Comparison of ENCODE assay signal across 30 mouse cellular contexts in the genomic region with DNA sequence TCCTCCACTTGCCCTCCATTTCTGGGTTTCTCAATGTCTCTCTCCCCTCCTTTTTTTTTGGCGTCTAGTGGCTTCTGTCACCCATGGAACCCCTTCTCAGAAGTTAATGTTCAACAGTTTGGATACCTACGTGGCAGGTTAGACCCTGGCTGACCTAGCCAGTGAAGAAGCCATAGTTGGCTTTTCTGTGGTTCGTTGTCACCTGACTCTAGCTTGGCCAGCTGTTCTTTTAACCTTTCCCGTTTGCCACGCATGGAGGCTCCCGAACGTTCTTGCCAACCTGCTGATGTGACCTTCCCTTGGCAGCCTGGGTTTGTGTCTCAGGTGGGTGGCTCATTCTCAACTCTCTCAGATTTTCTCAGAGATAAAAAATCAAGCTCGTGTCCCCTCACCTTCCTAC.
A peak's percentile ranks its signal among the peaks of the same experiment; 100 is the strongest.
DNase-seq lines count a peak whose midpoint lies in the region; ATAC-seq and TF ChIP-seq lines count a peak whose summit lies in the region.
"Had no signal": no experiment of that assay in that cellular context is flagged by ENCODE, and none has a peak within 500 bp of the region (broad histone marks: within the 10 kb centered on the region; RNA-seq: fewer than 3 reads in every experiment).

No protein-coding gene starts in this region.

- peaks cover 12% of the 10 kb centered on the region; the same call in 1 of the 2 replicates for H3K36me3 ChIP-seq in liver, embryonic 13.5 days
- no peaks in the 10 kb centered on the region for H3K36me3 ChIP-seq in liver, embryonic 11.5 days (ENCODE audit: control insufficient read depth, insufficient read depth, low read length)
- H3K36me3 ChIP-seq in kidney, embryonic 15.5 days: no peaks in the 10 kb centered on the region
- H3K36me3 ChIP-seq in hindbrain, embryonic 13.5 days: no peaks in the 10 kb centered on the region
- H3K36me3 ChIP-seq: embryonic facial prominence, embryonic 12.5 days; limb, embryonic 10.5 days; limb, embryonic 15.5 days; lung, embryonic 15.5 days; midbrain, embryonic 12.5 days; neural tube, embryonic 12.5 days had no signal

- peak overlapping the region; percentile 53 for H3K27ac ChIP-seq in liver, embryonic 13.5 days
- no peak overlapping the region for H3K27ac ChIP-seq in liver, embryonic 11.5 days (ENCODE audit: low read depth, low read length)
- H3K27ac ChIP-seq in kidney, embryonic 15.5 days: peak overlapping the region; percentile 59
- no peak overlapping the region for H3K27ac ChIP-seq in cerebellum, adult 2 months (ENCODE audit: insufficient read depth, low read length)
- H3K27ac ChIP-seq in hindbrain, embryonic 13.5 days: no peak overlapping the region
- H3K27ac ChIP-seq: embryonic facial prominence, embryonic 12.5 days; hindbrain, embryonic 14.5 days; limb, embryonic 10.5 days; limb, embryonic 15.5 days; lung, embryonic 15.5 days; midbrain, embryonic 12.5 days; neural tube, embryonic 12.5 days had no signal

- no peak for TF ChIP-seq POLR2A in cerebellum, adult 2 months (IDR thresholded peaks at IDR 0.05; ENCODE audit: borderline replicate concordance, insufficient read depth, low read length)

- no peak for TF ChIP-seq CTCF in cerebellum, adult 2 months (IDR thresholded peaks at IDR 0.05; ENCODE audit: borderline replicate concordance, insufficient read depth, low read depth, low read length)

- no peak overlapping the region for H3K9ac ChIP-seq in liver, embryonic 13.5 days
- H3K9ac ChIP-seq in liver, embryonic 11.5 days (ENCODE audit: low read depth, low read length): no peak overlapping the region
- no peak overlapping the region for H3K9ac ChIP-seq in kidney, embryonic 15.5 days
- H3K9ac ChIP-seq in hindbrain, embryonic 13.5 days: no peak overlapping the region
- H3K9ac ChIP-seq: embryonic facial prominence, embryonic 12.5 days; hindbrain, embryonic 14.5 days; limb, embryonic 15.5 days; lung, embryonic 15.5 days; midbrain, embryonic 12.5 days; neural tube, embryonic 12.5 days had no signal

- H3K4me3 ChIP-seq in liver, embryonic 13.5 days (replicated peaks): no peak overlapping the region
- no peak overlapping the region for H3K4me3 ChIP-seq in liver, embryonic 11.5 days (ENCODE audit: low read depth, low read length)
- no peak overlapping the region for H3K4me3 ChIP-seq in kidney, embryonic 15.5 days (replicated peaks)
- no peak overlapping the region for H3K4me3 ChIP-seq in cerebellum, adult 2 months (replicated peaks; ENCODE audit: insufficient read depth, low read depth, low read length)
- no peak overlapping the region for H3K4me3 ChIP-seq in hindbrain, embryonic 13.5 days
- H3K4me3 ChIP-seq: embryonic facial prominence, embryonic 12.5 days; limb, embryonic 10.5 days; limb, embryonic 15.5 days; lung, embryonic 15.5 days; megakaryocyte, embryonic 14.5 days; midbrain, embryonic 12.5 days; myocyte; neural tube, embryonic 12.5 days had no signal

- no peaks in the 10 kb centered on the region for H3K9me3 ChIP-seq in liver, embryonic 13.5 days (replicated peaks)
- H3K9me3 ChIP-seq in liver, embryonic 11.5 days (ENCODE audit: control insufficient read depth, low read length): no peaks in the 10 kb centered on the region
- H3K9me3 ChIP-seq in kidney, embryonic 15.5 days (replicated peaks): no peaks in the 10 kb centered on the region
- H3K9me3 ChIP-seq in hindbrain, embryonic 13.5 days: no peaks in the 10 kb centered on the region
- H3K9me3 ChIP-seq: embryonic facial prominence, embryonic 12.5 days; limb, embryonic 10.5 days; limb, embryonic 15.5 days; lung, embryonic 15.5 days; megakaryocyte, embryonic 14.5 days; midbrain, embryonic 12.5 days; neural tube, embryonic 12.5 days had no signal

- no peak for DNase-seq in liver, embryonic 13.5 days
- DNase-seq in liver, embryonic 11.5 days (ENCODE audit: low spot score): no peak
- peak; percentile 79 to 91 for DNase-seq in kidney, postnatal 25 days
- DNase-seq in cerebellum, adult 2 months: no peak
- no peak for DNase-seq in urinary bladder, adult 2 months (ENCODE audit: low spot score)
- DNase-seq: adrenal gland, postnatal 10 days; cerebellum, adult 9-10 months; cerebellum, postnatal 36 days; gastrocnemius, postnatal 25 days; heart, adult 11 months; heart, postnatal 4 days; layer of hippocampus, postnatal 36 days; lung, postnatal 4 days; right cerebral cortex, adult 18-20 months; spleen, adult 18-20 months; thymus, postnatal 14 days had no signal

- ATAC-seq in liver, embryonic 13.5 days (ENCODE audit: low read depth): no peak
- no peak for ATAC-seq in liver, embryonic 11.5 days (replicated peaks; ENCODE audit: low FRiP score)
- ATAC-seq in kidney, embryonic 15.5 days (replicated peaks; ENCODE audit: low FRiP score): no peak
- no peak for ATAC-seq in hindbrain, embryonic 13.5 days (ENCODE audit: low FRiP score)
- ATAC-seq: forebrain, embryonic 14.5 days; Patski had no signal

- no peaks in the 10 kb centered on the region for H3K27me3 ChIP-seq in liver, embryonic 13.5 days
- H3K27me3 ChIP-seq in liver, embryonic 11.5 days (replicated peaks; ENCODE audit: control insufficient read depth, insufficient read depth, low read length): no peaks in the 10 kb centered on the region
- H3K27me3 ChIP-seq in kidney, embryonic 15.5 days: no peaks in the 10 kb centered on the region
- no peaks in the 10 kb centered on the region for H3K27me3 ChIP-seq in cerebellum, adult 2 months (ENCODE audit: control insufficient read depth, insufficient read depth, low read length)
- H3K27me3 ChIP-seq in hindbrain, embryonic 13.5 days: no peaks in the 10 kb centered on the region
- H3K27me3 ChIP-seq: embryonic facial prominence, embryonic 12.5 days; limb, embryonic 15.5 days; lung, embryonic 15.5 days; megakaryocyte, embryonic 14.5 days; midbrain, embryonic 12.5 days; neural tube, embryonic 12.5 days; Patski had no signal

- WGBS in liver, embryonic 13.5 days (ENCODE audit: insufficient replicate concordance): 76% methylated on average over 8 of the region's 8 CpGs
- WGBS in liver, embryonic 11.5 days: 84% methylated on average over 8 of the region's 8 CpGs
- 66% methylated on average over 8 of the region's 8 CpGs for WGBS in kidney, embryonic 15.5 days
- WGBS in cerebellum, adult 2 months: 88% methylated on average over 8 of the region's 8 CpGs
- WGBS in hindbrain, embryonic 13.5 days: 93% methylated on average over 8 of the region's 8 CpGs

- peaks cover 78% of the 10 kb centered on the region for H3K4me1 ChIP-seq in liver, embryonic 13.5 days (replicated peaks)
- H3K4me1 ChIP-seq in liver, embryonic 11.5 days (replicated peaks; ENCODE audit: control insufficient read depth, insufficient read depth, low read length): peaks cover 21% of the 10 kb centered on the region
- peaks cover 68% of the 10 kb centered on the region for H3K4me1 ChIP-seq in kidney, embryonic 15.5 days
- peaks cover 10% of the 10 kb centered on the region for H3K4me1 ChIP-seq in cerebellum, adult 2 months (ENCODE audit: control insufficient read depth, insufficient read depth, low read length)
- H3K4me1 ChIP-seq in hindbrain, embryonic 13.5 days (replicated peaks): peaks cover 92% of the 10 kb centered on the region

- no peak overlapping the region for H3K4me2 ChIP-seq in liver, embryonic 13.5 days
- no peak overlapping the region for H3K4me2 ChIP-seq in liver, embryonic 11.5 days
- H3K4me2 ChIP-seq in kidney, embryonic 15.5 days: no peak overlapping the region
- no peak overlapping the region for H3K4me2 ChIP-seq in hindbrain, embryonic 13.5 days
- H3K4me2 ChIP-seq: embryonic facial prominence, embryonic 12.5 days; heart, embryonic 11.5 days; hindbrain, embryonic 14.5 days; limb, embryonic 15.5 days; lung, embryonic 15.5 days; midbrain, embryonic 12.5 days; neural tube, embryonic 12.5 days had no signal

Comparison
In these comparisons a context has a peak if more than half of its experiments do, and no peak if none do; other contexts are left out.
1. H3K27ac ChIP-seq: peak in liver, embryonic 13.5 days (single experiment) and kidney, embryonic 15.5 days (single experiment); none in liver, embryonic 11.5 days (single experiment), cerebellum, adult 2 months (single experiment) and hindbrain, embryonic 13.5 days (single experiment).
2. DNase-seq: peak in kidney, postnatal 25 days (2 of 2); none in liver, embryonic 13.5 days (single experiment), liver, embryonic 11.5 days (single experiment), cerebellum, adult 2 months (0 of 2) and urinary bladder, adult 2 months (single experiment).